Mouse (Mus musculus) olfactory bulb, adult 2 months (tissue): Measurements from ENCODE around the gene Tor3a.

Experiments used
- CTCF ChIP-seq: fragments of 200-500 bp; IDR thresholded peaks from 2 replicates; pipeline ENCODE4 v1.5.1; 2012; ENCODE audit warnings: low read depth, mild to moderate bottlenecking, low read length, moderate library complexity; ENCODE audit not compliant: insufficient read depth
- POLR2A ChIP-seq: fragments of 200-500 bp; IDR thresholded peaks from 2 replicates; pipeline ENCODE4 v1.6.1; 2012; ENCODE audit warnings: mild to moderate bottlenecking, low read depth, low read length, moderate library complexity; ENCODE audit not compliant: insufficient read depth

DNA sequence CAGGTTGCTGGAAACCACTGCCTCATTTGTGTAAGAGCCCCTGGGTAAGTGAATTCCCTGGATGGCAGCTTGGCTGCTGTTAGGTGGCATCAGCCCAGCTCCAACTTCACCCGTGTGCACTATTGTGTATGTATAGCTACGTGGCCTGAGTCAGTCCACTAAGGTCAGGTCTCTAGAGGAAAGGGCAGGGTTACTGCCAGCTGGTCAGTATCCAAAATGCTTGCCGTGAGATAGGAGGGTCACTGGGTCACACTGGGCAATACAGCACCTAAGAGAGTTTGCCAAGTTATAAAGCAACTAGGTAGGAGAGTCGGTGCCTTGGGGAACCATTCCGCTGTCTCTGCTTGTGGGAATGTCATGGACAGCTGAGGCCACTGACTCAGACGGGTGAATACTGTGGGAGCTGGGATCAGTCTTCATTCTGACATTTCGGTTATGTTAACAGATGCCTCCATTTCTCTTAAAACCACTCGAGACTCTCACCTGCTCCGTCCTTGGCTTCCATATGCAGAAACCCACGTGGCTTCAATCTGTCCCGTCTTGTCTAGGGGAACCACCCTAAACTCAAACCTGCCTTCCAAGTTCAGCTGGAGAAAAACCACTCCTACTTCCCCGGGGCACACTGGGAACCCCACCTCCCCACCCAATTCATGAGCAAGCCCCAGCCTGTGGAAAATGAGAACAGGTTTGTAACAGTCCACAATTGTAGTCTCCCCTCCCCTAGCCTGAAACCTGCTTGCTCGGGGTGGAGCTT lies 14.1 kb downstream of the Tor3a start:
- TF ChIP-seq POLR2A (no peak), CTCF (no peak)
